Mouse (Mus musculus) layer of hippocampus, postnatal 25 days (tissue): ENCODE measurements around the gene Dlg2. TPM values are rescaled to one million over a fixed set of nuclear protein-coding genes. Genes with fewer than 3 reads are reported as not detected.
"Not testable (repeated sequence)": the region's sequence is repeated elsewhere in the genome, so short reads cannot be mapped to it uniquely, and the experiment has no call there.

Experiments
- DNase-seq, 2 experiments: peaks; one replicate each; pipeline ENCODE4 v3.0.0; 2022; ENCODE audit warnings: mixed read lengths in 2 of 2, low spot score in 1 of 2; ENCODE audit errors: extremely low spot score in 1 of 2
- total RNA-seq, 2 experiments: library from RNA; stranded (reverse); gene quantifications; 2 replicates each; pipeline ENCODE4 v1.2.3; 2021

The Dlg2 gene
- total RNA-seq, 2 experiments from 2014 or later: 264 to 282 TPM

- no peak for DNase-seq
Observed at GRCm38 (mm10) chr7:90791522-90791921, 315.1 kb downstream of the Dlg2 start.

GRCm38 (mm10) chr7:90825640-90826039, 349.2 kb downstream of the Dlg2 start:
- no peak for DNase-seq

- DNase-seq: no peak
Observed at GRCm38 (mm10) chr7:90841276-90841675, 364.8 kb downstream of the Dlg2 start.

DNA sequence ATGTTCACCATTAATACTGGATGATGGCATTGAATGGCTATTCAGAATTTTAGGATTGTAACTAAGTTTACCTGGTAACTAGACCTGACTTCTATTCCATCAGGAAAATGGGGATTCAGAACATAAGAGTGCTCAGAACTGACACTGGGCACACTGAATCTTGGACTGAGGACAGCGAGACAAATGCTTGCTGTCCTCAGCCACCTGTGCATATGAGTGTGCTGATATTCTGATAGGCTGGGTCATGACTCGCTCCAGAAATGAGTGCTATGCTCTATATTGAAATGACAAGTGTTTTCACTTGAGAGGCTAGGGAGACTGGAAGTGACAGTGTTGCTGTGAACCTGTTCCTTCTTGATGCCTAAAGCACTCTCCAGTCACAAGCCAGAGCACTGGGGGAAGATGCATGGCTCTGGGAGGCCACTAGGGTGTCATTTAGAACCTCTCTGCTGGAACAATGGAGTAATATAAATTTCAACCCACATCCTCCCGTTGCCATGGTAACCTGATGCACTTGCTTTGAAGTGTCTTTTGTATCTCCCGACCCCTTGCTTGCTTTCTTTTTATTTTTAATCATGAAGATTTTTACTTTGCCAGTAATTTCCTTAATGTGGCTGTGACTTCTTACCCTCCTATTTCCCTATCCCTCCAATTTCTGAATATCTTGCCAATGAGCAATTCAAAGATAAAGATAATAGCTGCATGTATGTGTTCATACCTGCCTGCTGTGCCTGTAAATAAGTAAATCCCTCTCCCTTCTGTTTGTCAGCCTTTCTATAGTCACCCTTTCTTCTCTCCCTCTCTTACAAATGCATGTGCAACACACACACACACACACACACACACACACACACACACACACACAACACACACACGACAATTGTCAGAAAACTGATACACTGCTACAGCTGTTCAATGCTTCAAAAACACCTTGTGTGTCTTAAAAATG, 367.1 kb downstream of the Dlg2 start:
- DNase-seq: peak in 1 of 2 experiments; percentile 6

DNA sequence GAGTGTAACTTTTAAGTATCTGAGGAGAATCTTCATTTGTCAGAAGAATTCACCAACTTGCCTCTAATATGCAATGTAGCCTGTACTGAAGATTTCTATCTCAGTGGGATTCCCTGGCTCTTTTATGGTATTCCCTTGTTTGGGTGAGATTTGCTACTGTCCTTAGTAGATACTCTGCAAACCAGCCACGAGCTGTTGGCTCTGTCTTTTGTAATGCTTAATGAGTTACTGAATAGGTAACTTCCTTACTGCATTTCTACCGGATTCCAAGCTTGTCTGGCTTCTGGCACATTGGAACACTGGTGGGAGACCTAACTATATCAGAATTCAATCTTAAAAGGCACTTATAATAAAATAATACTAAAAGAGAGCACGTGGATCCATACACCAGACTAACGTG, 400.3 kb downstream of the Dlg2 start:
- not testable (repeated sequence) for DNase-seq

GRCm38 (mm10) chr7:90882740-90883139, 406.3 kb downstream of the Dlg2 start:
- DNase-seq: no peak

- no peak for DNase-seq
Observed at GRCm38 (mm10) chr7:90886396-90887006, 410.0 kb downstream of the Dlg2 start.

DNA sequence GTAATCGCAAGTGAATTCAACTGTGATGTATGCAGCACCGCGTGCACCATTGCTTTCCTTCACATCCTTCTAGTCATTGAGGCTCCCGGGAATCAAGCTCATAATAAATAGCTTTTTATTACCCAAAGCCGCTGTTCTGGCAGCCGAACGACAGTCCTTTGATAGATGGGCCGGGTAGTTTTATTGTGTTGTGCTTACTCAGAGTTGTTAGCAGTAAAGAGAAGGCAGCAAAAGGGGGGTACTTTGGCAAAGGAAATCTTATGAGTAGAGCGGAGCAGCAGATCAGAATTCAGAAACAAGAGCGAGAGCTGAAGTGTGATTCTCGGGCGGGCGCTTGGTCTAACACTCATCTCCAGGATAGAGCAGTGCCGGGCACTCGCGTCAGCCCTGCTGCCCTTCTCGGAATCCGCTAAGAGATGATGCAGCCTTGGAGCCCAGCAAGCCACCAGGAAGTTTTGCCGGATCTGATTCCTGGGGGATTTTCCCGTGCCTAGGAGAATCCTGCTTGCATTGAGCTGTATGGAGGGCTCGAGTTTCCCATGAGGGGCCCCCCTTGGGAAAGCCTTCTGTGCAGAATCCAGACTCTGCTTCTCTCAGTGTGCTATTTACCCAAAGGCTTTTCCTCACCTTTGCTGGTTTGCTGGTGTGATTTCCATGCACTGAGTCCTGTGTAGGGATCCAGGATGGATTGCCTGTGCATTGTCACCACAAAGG, 410.7 kb downstream of the Dlg2 start:
- peak; percentile 41 to 47 for DNase-seq

DNA sequence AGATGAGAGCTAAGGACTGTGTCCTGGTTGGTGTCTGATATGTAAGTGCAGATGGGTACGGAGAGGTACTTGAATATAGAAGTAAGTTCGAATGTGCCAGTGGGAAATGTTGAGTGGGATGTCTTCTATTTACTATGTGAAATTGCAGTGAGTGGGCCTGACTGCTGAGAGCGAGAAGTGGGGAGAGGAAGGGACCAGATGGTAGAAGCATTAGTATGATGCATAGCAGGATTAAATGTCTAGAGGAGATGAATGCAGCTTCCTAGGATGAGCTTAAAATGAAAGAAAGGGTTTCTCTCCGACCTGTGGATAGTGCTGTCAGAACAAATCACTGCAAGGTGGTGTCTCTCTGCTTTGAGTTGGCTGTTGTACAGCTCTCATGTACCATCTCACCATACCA, 451.0 kb downstream of the Dlg2 start:
- no peak for DNase-seq

- no peak for DNase-seq
Observed at GRCm38 (mm10) chr7:90940726-90941125, 464.3 kb downstream of the Dlg2 start.

DNA sequence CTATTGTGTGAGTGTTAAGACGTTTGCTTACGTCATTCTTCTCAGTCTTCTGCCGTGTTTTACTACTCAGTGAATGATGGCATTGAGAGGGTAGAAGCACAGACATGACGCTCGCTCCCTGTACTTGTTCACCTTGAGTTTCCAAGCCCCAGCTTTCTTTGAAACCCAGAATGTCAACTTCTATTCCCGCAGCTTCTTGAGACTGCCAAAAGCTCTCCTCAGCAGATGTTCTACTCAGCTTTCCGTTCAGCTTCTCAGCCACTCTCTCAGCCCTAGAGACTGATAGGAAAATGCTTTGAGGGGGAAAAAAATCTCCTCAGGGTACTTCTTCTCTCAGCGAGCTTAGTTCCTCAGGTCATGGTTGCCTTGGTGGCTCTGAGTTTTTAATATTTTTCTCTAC, 470.6 kb downstream of the Dlg2 start:
- DNase-seq: no peak

- DNase-seq: no peak
Observed at GRCm38 (mm10) chr7:90949212-90949611, 472.7 kb downstream of the Dlg2 start.

GRCm38 (mm10) chr7:90977241-90977640, 500.8 kb downstream of the Dlg2 start:
- peak in 1 of 2 experiments; percentile 9 for DNase-seq

- no peak for DNase-seq
Observed at GRCm38 (mm10) chr7:90982069-90982468, 505.6 kb downstream of the Dlg2 start.

- no peak for DNase-seq
Observed at GRCm38 (mm10) chr7:91010655-91011054, 534.2 kb downstream of the Dlg2 start.

GRCm38 (mm10) chr7:91044998-91045741, 568.7 kb downstream of the Dlg2 start:
- no peak for DNase-seq

GRCm38 (mm10) chr7:91045742-91046098, 569.2 kb downstream of the Dlg2 start:
- no peak for DNase-seq

- peak in 1 of 2 experiments; percentile 10 for DNase-seq
Observed at GRCm38 (mm10) chr7:91063297-91064040, 587.0 kb downstream of the Dlg2 start.
